Mouse (Mus musculus) cerebellum, adult 2 months (tissue): ENCODE data around the gene Tmem56.

Experiments
- CTCF ChIP-seq: fragments of 200-500 bp; IDR thresholded peaks from 2 replicates; pipeline ENCODE4 v1.5.1; 2011; ENCODE audit warnings: low read depth, mild to moderate bottlenecking, control low read depth, low read length, moderate library complexity, borderline replicate concordance; ENCODE audit not compliant: insufficient read depth
- POLR2A ChIP-seq: fragments of 200-500 bp; IDR thresholded peaks from 2 replicates; pipeline ENCODE4 v1.6.1; 2011; ENCODE audit warnings: low read length, control low read depth, borderline replicate concordance; ENCODE audit not compliant: insufficient read depth

- TF ChIP-seq CTCF (no peak), POLR2A (no peak)
These were observed 93.7 kb downstream of the Tmem56 start for GRCm38 (mm10) chr3:121189199-121189598.
